7 mouse cellular contexts compared by ENCODE assay signal in the genomic region with DNA sequence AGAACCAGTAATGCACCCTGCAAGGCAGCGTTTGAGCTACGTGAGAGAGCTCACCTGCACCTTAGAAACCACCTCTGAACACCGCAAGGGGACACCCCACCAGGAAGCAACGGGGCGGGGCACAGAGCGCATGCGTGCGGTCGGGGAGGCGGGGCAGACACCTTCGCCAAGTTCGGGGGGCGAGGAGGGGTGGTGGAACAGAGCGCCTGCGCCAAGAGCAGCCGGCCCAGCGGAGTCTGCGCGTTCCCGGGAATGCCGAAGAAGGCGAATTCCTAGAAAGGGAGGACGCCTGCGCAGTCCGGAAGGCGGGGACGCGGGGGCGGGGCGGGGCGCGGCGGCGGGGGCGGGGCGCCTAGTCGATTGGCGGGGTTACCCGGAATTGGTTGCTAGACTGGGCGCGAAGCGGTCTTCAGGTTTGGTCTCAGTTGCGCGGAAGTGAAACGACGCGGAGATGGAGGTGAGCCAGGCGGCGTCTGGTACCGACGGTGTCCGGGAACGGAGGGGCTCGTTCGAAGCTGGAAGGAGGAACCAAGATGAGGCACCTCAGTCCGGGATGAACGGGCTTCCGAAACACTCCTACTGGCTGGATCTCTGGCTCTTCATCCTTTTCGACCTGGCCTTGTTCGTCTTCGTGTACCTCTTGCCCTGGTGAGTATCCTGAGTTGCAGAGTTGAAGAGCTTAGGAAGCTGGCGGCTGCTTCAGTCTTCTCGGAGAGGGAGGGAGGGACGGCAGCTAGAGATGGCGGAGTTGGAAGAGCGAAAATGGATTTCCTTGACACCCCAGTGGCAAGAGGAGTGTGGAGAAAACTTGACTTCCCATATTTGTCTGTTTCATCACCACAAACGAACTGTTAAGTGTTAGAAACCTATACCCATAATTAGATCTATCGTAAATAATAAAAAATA. TPM values are rescaled to one million over a fixed set of nuclear protein-coding genes. Genes with fewer than 3 reads are reported as not detected.
DNase-seq lines count a peak whose midpoint lies in the region; ATAC-seq lines count a peak whose summit lies in the region.

TSS of gene 1810037I17Rik (plus strand) at position 195 of the 906 bp plus-strand sequence.

- no peaks in the 10 kb centered on the region for H3K27me3 ChIP-seq in embryonic facial prominence, embryonic 11.5 days (ENCODE audit: control insufficient read depth, insufficient read depth, low read length)
- H3K27me3 ChIP-seq in limb, embryonic 10.5 days (ENCODE audit: low read depth, poor library complexity, severe bottlenecking): no peaks in the 10 kb centered on the region
- no peaks in the 10 kb centered on the region for H3K27me3 ChIP-seq in midbrain, embryonic 13.5 days

- H3K4me1 ChIP-seq in embryonic facial prominence, embryonic 11.5 days (ENCODE audit: control insufficient read depth, insufficient read depth, low read length): no peaks in the 10 kb centered on the region
- peaks cover 6% of the 10 kb centered on the region; the same call in 1 of the 2 replicates for H3K4me1 ChIP-seq in limb, embryonic 10.5 days
- peaks cover 17% of the 10 kb centered on the region for H3K4me1 ChIP-seq in midbrain, embryonic 13.5 days (replicated peaks)

- DNase-seq in adrenal gland, postnatal 14 days: peak; percentile 99
- peak; percentile 97 for DNase-seq in embryonic facial prominence, embryonic 11.5 days (ENCODE audit: low spot score)
- peak; percentile 97 for DNase-seq in kidney, adult 11 months
- DNase-seq in limb, embryonic 10.5 days (ENCODE audit: low spot score): peak; percentile 98
- DNase-seq in spleen, adult 12 weeks (ENCODE audit: low spot score): peak; percentile 84

- WGBS in embryonic facial prominence, embryonic 11.5 days: under 1% methylated on average over 66 of the region's 68 CpGs
- 1% methylated on average over 66 of the region's 68 CpGs for WGBS in limb, embryonic 10.5 days
- WGBS in midbrain, embryonic 13.5 days: under 1% methylated on average over 61 of the region's 68 CpGs

- H3K36me3 ChIP-seq in embryonic facial prominence, embryonic 11.5 days (replicated peaks; ENCODE audit: control insufficient read depth, insufficient read depth, low read depth, low read length): no peaks in the 10 kb centered on the region
- peaks cover 17% of the 10 kb centered on the region for H3K36me3 ChIP-seq in limb, embryonic 10.5 days
- 0 out of 2 replicates have a peak, but pooled peaks cover 5% of the 10 kb centered on the region for H3K36me3 ChIP-seq in midbrain, embryonic 13.5 days

- H3K9me3 ChIP-seq in embryonic facial prominence, embryonic 11.5 days (replicated peaks; ENCODE audit: control insufficient read depth, low read length): no peaks in the 10 kb centered on the region
- no peaks in the 10 kb centered on the region for H3K9me3 ChIP-seq in limb, embryonic 10.5 days (replicated peaks)
- no peaks in the 10 kb centered on the region for H3K9me3 ChIP-seq in midbrain, embryonic 13.5 days

- peak; percentile 97 for ATAC-seq in embryonic facial prominence, embryonic 11.5 days (replicated peaks; ENCODE audit: insufficient number of reproducible peaks, low FRiP score, low TSS enrichment, low read depth)
- ATAC-seq in granulocyte monocyte progenitor cell, adult 5-6 weeks (replicated peaks; ENCODE audit: poor library complexity, severe bottlenecking): peak; percentile 89
- peak; percentile 99 for ATAC-seq in midbrain, embryonic 13.5 days

- 0 out of 2 replicates have a peak within 1 kb of the TSS, but pooled peaks have one; percentile 28 for H3K27ac ChIP-seq in embryonic facial prominence, embryonic 11.5 days (replicated peaks; ENCODE audit: low read depth, low read length)
- H3K27ac ChIP-seq in limb, embryonic 10.5 days: peak within 1 kb of the TSS; percentile 85
- peak within 1 kb of the TSS; percentile 76 for H3K27ac ChIP-seq in midbrain, embryonic 13.5 days

- peak within 1 kb of the TSS; percentile 53 for H3K9ac ChIP-seq in embryonic facial prominence, embryonic 11.5 days (replicated peaks; ENCODE audit: low read length)
- H3K9ac ChIP-seq in midbrain, embryonic 13.5 days (replicated peaks): peak within 1 kb of the TSS; percentile 71

- peak within 1 kb of the TSS; percentile 56 for H3K4me2 ChIP-seq in embryonic facial prominence, embryonic 11.5 days (ENCODE audit: low read depth, low read length)
- H3K4me2 ChIP-seq in midbrain, embryonic 13.5 days (replicated peaks): peak within 1 kb of the TSS; percentile 61

- peak within 1 kb of the TSS; percentile 53 for H3K4me3 ChIP-seq in embryonic facial prominence, embryonic 11.5 days (ENCODE audit: low read depth, low read length)
- H3K4me3 ChIP-seq in limb, embryonic 10.5 days: peak within 1 kb of the TSS; percentile 62
- H3K4me3 ChIP-seq in midbrain, embryonic 13.5 days (replicated peaks): peak within 1 kb of the TSS; percentile 61

RNA-seq across cellular contexts. Expression of gene 1810037I17Rik, which starts in this region (rescaled TPM):
- 52.0 and 54.5 TPM in 2 replicates for total RNA-seq in adrenal gland, postnatal 14 days (2021)
- polyA plus RNA-seq in embryonic facial prominence, embryonic 11.5 days (2014; fragmentation: Nextera tagmentation; extraction: Ambion mirVana): 81.4 and 88.3 TPM in 2 replicates
- 87.5 and 95.1 TPM in 2 replicates for total RNA-seq in granulocyte monocyte progenitor cell, adult 5-6 weeks (2014; fragmentation: Nextera tagmentation)
- 34.8 and 40.8 TPM in 2 replicates for total RNA-seq in granulocyte monocyte progenitor cell, adult 5-6 weeks (2017)
- 59.2 and 64.3 TPM in 2 replicates for polyA plus RNA-seq in limb, embryonic 10.5 days (2016; fragmentation: Nextera tagmentation; extraction: Ambion mirVana)
- polyA plus RNA-seq in midbrain, embryonic 13.5 days (2015; fragmentation: Nextera tagmentation; extraction: Ambion mirVana): 81.8 and 91.8 TPM in 2 replicates

Comparison
In these comparisons a context has a peak if more than half of its experiments do, and no peak if none do; other contexts are left out.
1. Peak in every context shown above with its lines: DNase-seq, ATAC-seq, H3K4me3 ChIP-seq and H3K27ac ChIP-seq.
2. H3K27ac ChIP-seq: peak in every context shown above with its lines; median percentile 85 in limb, embryonic 10.5 days; 76 in midbrain, embryonic 13.5 days; 28 in embryonic facial prominence, embryonic 11.5 days.